In the genomic region with DNA sequence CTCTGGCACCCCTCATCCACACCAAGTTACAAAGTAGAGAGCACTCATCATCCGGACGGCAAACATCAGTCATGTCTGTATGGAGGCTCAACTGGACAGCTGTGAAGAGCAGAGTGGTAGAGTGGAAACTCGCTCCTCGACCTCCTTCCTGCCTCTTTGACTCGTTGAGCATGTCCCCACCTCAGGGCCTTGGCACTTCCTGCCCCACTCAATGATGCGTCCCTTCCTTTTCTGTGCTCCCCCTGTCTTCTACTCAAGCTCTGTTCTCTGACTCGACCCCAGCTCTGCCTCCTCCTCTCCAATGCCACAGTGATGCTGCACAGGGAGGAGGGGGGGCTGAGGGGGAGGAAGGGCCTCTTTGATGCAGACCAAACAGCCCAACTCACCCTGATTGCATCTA, we compare ENCODE assay signal across 16 mouse cellular contexts. TPM values are rescaled to one million over a fixed set of nuclear protein-coding genes. Genes with fewer than 3 reads are reported as not detected.
DNase-seq lines count a peak whose midpoint lies in the region; ATAC-seq and TF ChIP-seq lines count a peak whose summit lies in the region.
"Had no signal": no experiment of that assay in that cellular context is flagged by ENCODE, and none has a peak within 500 bp of the region (broad histone marks: within the 10 kb centered on the region; RNA-seq: fewer than 3 reads in every experiment).

No protein-coding gene starts in this region.

- no peak overlapping the region for H3K4me3 ChIP-seq in kidney, embryonic 14.5 days (ENCODE audit: low read length)
- H3K4me3 ChIP-seq in thymus, adult 2 months (ENCODE audit: control insufficient read depth, insufficient read depth, low read length): no peak overlapping the region
- H3K4me3 ChIP-seq in limb, embryonic 11.5 days (ENCODE audit: low read depth, low read length): no peak overlapping the region
- H3K4me3 ChIP-seq in heart, adult 2 months: no peak overlapping the region
- H3K4me3 ChIP-seq: erythroblast, embryonic 14.5 days; limb, embryonic 12.5 days had no signal

- H3K9me3 ChIP-seq in kidney, embryonic 14.5 days (ENCODE audit: control insufficient read depth, low read length): no peaks in the 10 kb centered on the region
- H3K9me3 ChIP-seq in limb, embryonic 11.5 days (ENCODE audit: control insufficient read depth, low read length): no peaks in the 10 kb centered on the region
- H3K9me3 ChIP-seq: limb, embryonic 12.5 days had no signal

- H3K4me2 ChIP-seq in kidney, embryonic 14.5 days (replicated peaks; ENCODE audit: low read depth, low read length): no peak overlapping the region
- no peak overlapping the region for H3K4me2 ChIP-seq in limb, embryonic 11.5 days (ENCODE audit: low read depth, severe bottlenecking)
- H3K4me2 ChIP-seq: limb, embryonic 12.5 days had no signal

- no peak overlapping the region for H3K9ac ChIP-seq in kidney, embryonic 14.5 days (ENCODE audit: low read depth, low read length)
- H3K9ac ChIP-seq in limb, embryonic 11.5 days (ENCODE audit: low read length): no peak overlapping the region
- H3K9ac ChIP-seq in heart, adult 2 months (ENCODE audit: low read depth, low read length): no peak overlapping the region
- H3K9ac ChIP-seq: limb, embryonic 12.5 days had no signal

- no peak for DNase-seq in kidney, postnatal 14 days
- peak; percentile 35 for DNase-seq in thymus, adult 2 months
- no peak for DNase-seq in thymus, adult 18-20 months
- no peak for DNase-seq in limb, embryonic 11.5 days (ENCODE audit: low spot score)
- no peak for DNase-seq in frontal cortex, adult 2 months (ENCODE audit: extremely low spot score in 1 of 2, low spot score in 1 of 2)
- no peak for DNase-seq in heart, adult 2 months
- DNase-seq: cerebellum, adult 8-10 months; heart, adult 18-20 months; heart, postnatal 14 days; kidney, postnatal 10 days; layer of hippocampus, postnatal 36 days; lung, postnatal 4 days had no signal

- intact Hi-C loops in heart, adult 2 months (cut with DNase I): no loop called here

- no peak for TF ChIP-seq POLR2A in thymus, adult 2 months (IDR thresholded peaks at IDR 0.05; ENCODE audit: control insufficient read depth, extremely low read depth, insufficient read depth, low read length, poor library complexity)
- no peak for TF ChIP-seq POLR2A in heart, adult 2 months (IDR thresholded peaks at IDR 0.05; ENCODE audit: insufficient read depth, low read depth, low read length)

- H3K27me3 ChIP-seq in kidney, embryonic 14.5 days (ENCODE audit: control insufficient read depth, insufficient read depth, low read length): 0 out of 2 replicates have a peak, but pooled peaks cover 3% of the 10 kb centered on the region
- H3K27me3 ChIP-seq in thymus, adult 2 months (ENCODE audit: control insufficient read depth, insufficient read depth, low read length): no peaks in the 10 kb centered on the region
- H3K27me3 ChIP-seq in limb, embryonic 11.5 days (ENCODE audit: control insufficient read depth, insufficient read depth, low read length): no peaks in the 10 kb centered on the region
- no peaks in the 10 kb centered on the region for H3K27me3 ChIP-seq in heart, adult 2 months (ENCODE audit: control insufficient read depth, insufficient read depth, low read length)
- H3K27me3 ChIP-seq: limb, embryonic 12.5 days; Patski had no signal

- no peak for TF ChIP-seq CTCF in thymus, adult 2 months (IDR thresholded peaks at IDR 0.05; ENCODE audit: borderline replicate concordance, control insufficient read depth, extremely low read depth, insufficient read depth, low read length, poor library complexity)
- no peak for TF ChIP-seq CTCF in heart, adult 2 months (IDR thresholded peaks at IDR 0.05)

- ATAC-seq in kidney, embryonic 14.5 days (ENCODE audit: low FRiP score, low TSS enrichment): no peak
- ATAC-seq in limb, embryonic 11.5 days (ENCODE audit: insufficient number of reproducible peaks, low FRiP score, low TSS enrichment, low read depth): no peak
- ATAC-seq: Patski had no signal

- H3K4me1 ChIP-seq in kidney, embryonic 14.5 days (ENCODE audit: control insufficient read depth, insufficient read depth, low read length): peaks cover 36% of the 10 kb centered on the region
- peaks cover 10% of the 10 kb centered on the region for H3K4me1 ChIP-seq in thymus, adult 2 months (replicated peaks; ENCODE audit: control insufficient read depth, insufficient read depth, low read length)
- peaks cover 8% of the 10 kb centered on the region for H3K4me1 ChIP-seq in limb, embryonic 11.5 days (ENCODE audit: control insufficient read depth, insufficient read depth, low read length)
- no peaks in the 10 kb centered on the region; the same call in none of the 2 replicates for H3K4me1 ChIP-seq in heart, adult 2 months (ENCODE audit: control insufficient read depth, insufficient read depth, low read length)

- H3K27ac ChIP-seq in kidney, embryonic 14.5 days (ENCODE audit: low read depth, low read length): peak overlapping the region; percentile 25; the same call in 1 of the 2 replicates
- H3K27ac ChIP-seq in thymus, adult 2 months (ENCODE audit: control insufficient read depth, insufficient read depth, low read length): no peak overlapping the region
- 0 out of 2 replicates have a peak overlapping the region, but pooled peaks have one; percentile 30 for H3K27ac ChIP-seq in limb, embryonic 11.5 days (replicated peaks; ENCODE audit: low read depth, low read length)
- no peak overlapping the region for H3K27ac ChIP-seq in heart, adult 2 months
- H3K27ac ChIP-seq: limb, embryonic 12.5 days had no signal

- no peaks in the 10 kb centered on the region for H3K79me2 ChIP-seq in heart, adult 2 months (replicated peaks; ENCODE audit: control insufficient read depth, insufficient read depth, low read length)

- TF ChIP-seq EP300 in heart, adult 2 months (IDR thresholded peaks at IDR 0.05; ENCODE audit: insufficient read depth, low read depth, low read length): no peak

- WGBS in kidney, embryonic 14.5 days: 33% methylated on average over 7 of the region's 7 CpGs
- 28% methylated on average over 7 of the region's 7 CpGs for WGBS in thymus, adult 2 months
- 55% methylated on average over 7 of the region's 7 CpGs for WGBS in limb, embryonic 11.5 days
- 54% methylated on average over 7 of the region's 7 CpGs for WGBS in heart, adult 2 months

- H3K36me3 ChIP-seq in kidney, embryonic 14.5 days (ENCODE audit: control insufficient read depth, insufficient read depth, low read length): peaks cover 9% of the 10 kb centered on the region
- H3K36me3 ChIP-seq in thymus, adult 2 months (ENCODE audit: control insufficient read depth, insufficient read depth, low read length): peaks cover 1% of the 10 kb centered on the region
- peaks cover 4% of the 10 kb centered on the region; the same call in 1 of the 2 replicates for H3K36me3 ChIP-seq in limb, embryonic 11.5 days (ENCODE audit: control insufficient read depth, insufficient read depth, low read length)
- H3K36me3 ChIP-seq in heart, adult 2 months (ENCODE audit: control insufficient read depth, insufficient read depth, low read length): no peaks in the 10 kb centered on the region

RNA-seq across cellular contexts. Expression of a gene that starts 28.3 kb away (rescaled TPM):
- 6.6 and 7.3 TPM in 2 replicates for polyA plus RNA-seq in kidney, embryonic 14.5 days (2014; fragmentation: Nextera tagmentation; extraction: Ambion mirVana)
- polyA plus RNA-seq in thymus, adult 2 months (2012; rRNA removed): 17.1 and 20.4 TPM in 2 replicates
- polyA plus RNA-seq in limb, embryonic 11.5 days (2014; fragmentation: Nextera tagmentation; extraction: Ambion mirVana): 8.3 and 9.3 TPM in 2 replicates
- 13.0 and 16.6 TPM in 2 replicates for polyA plus RNA-seq in frontal cortex, adult 2 months (2012; rRNA removed)
- 10 to 100 TPM; 13.5 to 19.0 TPM for total RNA-seq in heart, adult 2 months (2021)
- polyA plus RNA-seq in heart, adult 2 months (2012; rRNA removed): 4.5 TPM in 2 replicates

Comparison
In these comparisons a context has a peak if more than half of its experiments do, and no peak if none do; other contexts are left out.
1. H3K27ac ChIP-seq: peak in kidney, embryonic 14.5 days (single experiment) and limb, embryonic 11.5 days (single experiment); none in thymus, adult 2 months (single experiment) and heart, adult 2 months (single experiment).